Mouse (Mus musculus) adipocyte (in vitro differentiated cells): ENCODE measurements around the gene Kif17.
"Not testable (repeated sequence)": the region's sequence is repeated elsewhere in the genome, so short reads cannot be mapped to it uniquely, and the experiment has no call there.

Experiments used
- DNase-seq: peaks from one replicate; pipeline ENCODE4 v3.0.0-alpha.2; 2016; ENCODE audit warnings: low spot score

Kif17 gene

DNA sequence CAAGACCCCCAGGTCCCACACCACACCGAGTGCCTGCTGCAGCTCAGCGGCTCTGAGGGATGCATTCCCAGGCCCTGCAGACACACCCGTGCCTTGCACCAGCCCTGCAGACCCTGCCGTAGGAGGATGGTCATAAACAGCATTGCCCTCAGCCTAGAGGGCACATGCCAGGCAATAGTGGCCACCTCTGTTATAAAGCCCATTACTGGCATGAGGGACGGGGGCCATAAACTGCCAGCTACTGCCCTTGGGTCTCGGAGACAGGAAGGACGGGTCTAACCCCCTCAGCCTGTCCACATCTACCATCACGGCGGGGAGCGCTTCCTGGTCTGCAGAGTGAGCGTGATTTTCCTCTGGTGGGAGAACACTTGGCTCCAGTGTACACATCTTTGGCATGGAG, 62.8 kb downstream of the Kif17 start:
- no peak for DNase-seq

DNA sequence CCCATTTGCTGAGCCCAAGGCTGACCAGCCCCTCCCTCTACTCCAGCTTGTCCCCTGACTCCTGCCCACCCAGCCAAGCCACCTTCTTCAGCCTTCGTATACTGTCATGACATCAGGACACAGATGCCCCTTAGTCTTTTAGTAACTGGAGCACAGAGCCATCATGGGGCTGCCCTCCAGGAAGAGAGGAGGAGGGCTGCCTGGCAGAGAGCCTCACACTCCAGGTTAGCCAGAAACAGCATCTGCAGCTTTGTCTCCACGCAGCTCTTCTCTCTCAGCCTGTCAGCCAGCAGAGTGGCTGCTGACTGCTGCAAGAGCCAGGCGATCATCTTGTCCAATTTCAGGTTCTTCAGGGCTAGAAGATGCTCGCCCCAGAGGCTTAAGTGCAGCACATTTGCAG, 63.6 kb downstream of the Kif17 start:
- no peak for DNase-seq

DNA sequence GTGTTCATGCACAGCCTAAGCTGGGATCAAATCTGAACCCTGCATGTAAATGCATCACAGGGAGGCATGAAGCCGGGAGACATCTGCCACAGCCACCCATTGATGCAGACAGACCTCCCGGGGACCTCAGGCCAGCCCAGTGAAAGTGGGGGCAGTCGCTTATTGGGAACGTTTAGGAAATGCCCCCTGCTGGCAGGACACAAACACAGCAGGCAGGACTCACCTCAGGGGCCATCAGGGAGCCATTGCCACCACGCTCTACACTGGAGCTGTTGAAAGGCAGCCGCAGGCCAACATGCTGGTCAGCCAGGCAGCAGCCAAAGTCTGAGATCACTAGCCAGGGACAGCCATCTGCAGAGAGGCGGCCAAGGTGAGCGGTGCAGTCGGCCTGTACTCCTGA, 65.5 kb downstream of the Kif17 start:
- no peak for DNase-seq

- DNase-seq: no peak
Observed at GRCm38 (mm10) chr4:138316369-138316768, 66.1 kb downstream of the Kif17 start.

GRCm38 (mm10) chr4:138318509-138319266, 68.5 kb downstream of the Kif17 start:
- peak; percentile 48 for DNase-seq

GRCm38 (mm10) chr4:138319508-138319907, 69.3 kb downstream of the Kif17 start:
- peak; percentile 89 for DNase-seq

DNA sequence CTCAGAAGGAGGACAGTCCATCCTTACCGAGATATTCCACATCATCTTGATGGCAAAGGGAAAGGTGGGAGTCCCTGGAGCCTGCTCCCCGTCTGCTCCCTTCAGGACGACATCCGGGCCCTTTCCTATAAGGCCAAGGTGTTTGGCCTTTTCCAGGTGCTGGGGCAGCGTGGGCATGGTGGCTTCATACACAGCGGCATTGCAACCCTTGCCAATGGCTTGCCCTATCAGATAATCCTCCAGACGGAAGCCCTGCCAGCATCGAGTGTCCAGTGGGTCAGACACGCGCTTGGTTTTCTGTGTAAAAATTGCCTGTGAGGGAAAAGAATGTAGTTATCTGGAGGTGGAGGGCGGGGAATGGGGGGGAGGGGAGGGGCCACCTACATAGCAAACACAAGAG, 70.5 kb downstream of the Kif17 start:
- no peak for DNase-seq

DNA sequence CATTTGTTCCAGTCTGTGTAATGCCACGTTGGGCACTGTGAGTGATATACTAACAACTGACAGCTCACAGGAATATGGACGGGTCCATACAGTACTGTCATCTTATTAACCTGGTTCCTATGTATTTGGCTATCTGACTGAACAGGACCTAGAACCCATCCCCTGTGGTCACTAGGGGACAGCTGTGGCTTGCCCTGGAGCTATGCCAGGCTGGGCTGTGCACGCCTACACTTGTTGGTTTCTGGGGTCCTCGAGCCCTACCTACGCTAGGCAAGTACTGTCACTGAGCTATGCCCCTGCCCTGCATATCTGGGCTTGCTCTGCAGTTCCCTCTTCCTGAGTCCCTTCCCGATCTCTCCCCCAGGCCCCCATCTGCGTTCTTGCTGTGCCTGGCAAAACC, 71.3 kb downstream of the Kif17 start:
- no peak for DNase-seq

DNA sequence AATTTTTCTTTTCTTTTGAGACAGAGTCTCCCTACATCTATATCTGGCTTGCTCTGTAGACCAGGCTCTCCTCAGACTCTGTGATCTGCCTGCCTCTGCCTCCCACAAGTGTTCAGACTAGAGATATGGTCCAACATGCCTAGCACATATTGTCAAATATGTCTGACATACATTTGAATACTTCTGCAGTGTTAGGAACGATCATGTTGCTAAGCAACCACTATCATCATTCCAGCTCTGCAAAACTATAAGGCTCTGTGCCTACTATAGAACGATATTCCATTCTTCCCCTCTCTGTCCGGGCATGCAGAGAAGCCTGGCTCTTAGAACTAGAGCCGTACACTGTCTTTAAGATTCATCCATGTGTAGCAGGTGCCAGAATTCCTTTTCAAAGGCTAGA, 72.5 kb downstream of the Kif17 start:
- DNase-seq: no peak

DNA sequence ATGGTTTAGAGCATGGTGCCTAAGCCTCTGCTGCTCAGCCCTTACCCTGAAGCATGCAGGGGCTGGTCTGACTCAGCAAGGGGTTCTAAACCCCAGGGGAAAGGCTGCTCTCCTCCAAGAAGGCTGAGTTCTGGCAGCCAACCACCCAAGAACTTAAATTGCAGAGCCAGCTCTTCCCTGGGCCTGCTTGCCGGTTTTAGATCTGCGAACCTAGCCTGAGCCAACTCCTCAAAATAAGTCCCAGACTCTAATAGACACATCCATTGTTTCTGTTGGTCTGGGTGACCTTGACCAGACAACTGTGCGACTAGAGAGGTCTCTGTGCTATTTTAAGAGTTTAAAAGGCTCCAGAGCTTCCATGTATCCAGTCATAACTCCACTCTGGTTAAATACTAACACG, 73.5 kb downstream of the Kif17 start:
- DNase-seq: no peak

DNA sequence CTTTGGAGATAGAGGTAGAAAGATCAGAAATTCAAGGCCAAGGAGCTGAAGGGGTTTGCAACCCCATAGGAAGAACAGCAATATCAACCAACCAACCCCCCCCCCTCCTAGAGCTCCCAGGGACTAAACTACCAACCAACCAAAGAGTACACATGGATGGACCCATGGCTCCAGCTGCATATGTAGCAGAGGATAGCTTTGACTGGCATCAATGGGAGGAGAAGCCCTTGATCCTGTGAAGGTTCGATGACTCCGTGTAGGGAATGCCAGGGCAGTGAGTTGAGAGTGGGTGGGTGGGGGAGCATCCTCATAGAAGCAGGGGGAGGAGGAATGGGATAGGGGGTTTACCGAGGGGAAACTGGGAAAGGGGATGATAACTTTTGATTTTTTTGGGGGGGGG, 74.2 kb downstream of the Kif17 start:
- no peak for DNase-seq

DNA sequence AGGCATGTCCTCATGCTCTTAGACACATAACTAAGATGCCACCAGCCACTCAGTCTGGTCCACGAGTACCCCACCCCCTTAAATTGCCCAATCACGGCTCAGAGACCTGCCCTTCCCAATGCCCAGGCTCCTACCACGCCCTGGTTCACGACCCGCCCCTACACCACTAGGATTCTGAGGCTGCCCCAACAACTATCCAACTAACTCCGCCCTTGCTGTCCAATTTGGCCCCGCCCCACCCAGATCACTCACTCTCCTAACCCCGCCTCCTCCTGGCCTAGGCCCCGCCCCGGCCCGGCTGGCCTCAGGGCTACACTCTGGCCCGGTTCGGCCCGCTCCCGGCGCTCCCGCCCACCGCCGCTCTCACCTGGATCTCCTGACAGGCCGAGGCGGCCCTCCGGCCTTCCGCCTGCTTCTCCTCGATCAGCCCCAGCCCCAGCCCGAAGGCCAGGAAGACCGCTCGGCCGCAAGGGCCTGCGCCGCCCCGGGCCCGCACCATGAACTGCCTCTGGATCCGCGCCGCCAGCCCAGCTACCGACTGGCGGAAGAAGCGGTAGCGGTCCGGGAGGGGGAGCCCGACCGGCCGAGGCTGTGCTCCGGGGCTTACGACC, 75.3 kb downstream of the Kif17 start:
- peak; percentile 94 for DNase-seq

GRCm38 (mm10) chr4:138326077-138326695, 76.0 kb downstream of the Kif17 start, which contains the start of gene Pink1:
Gene Pink1 (minus strand): TSS chr4:138326307.
- DNase-seq: peak; percentile 81

DNA sequence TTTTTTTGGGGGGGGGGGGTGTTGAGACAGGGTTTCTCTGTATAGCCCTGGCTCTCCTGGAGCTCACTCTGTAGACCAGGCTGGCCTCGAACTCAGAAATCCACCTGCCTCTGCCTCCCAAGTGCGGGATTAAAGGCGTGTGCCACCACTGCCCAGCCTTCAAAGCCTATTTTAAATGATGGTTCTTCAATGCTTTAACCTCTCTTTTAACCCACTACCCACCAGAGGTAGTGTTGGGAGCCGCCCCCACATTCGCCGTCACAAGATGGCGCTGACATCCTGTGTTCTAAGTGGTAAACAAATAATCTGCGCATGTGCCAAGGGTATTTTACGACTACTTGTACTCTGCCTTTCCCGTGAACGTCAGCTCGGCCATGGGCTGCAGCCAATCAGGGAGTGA, 76.9 kb downstream of the Kif17 start:
- not testable (repeated sequence) for DNase-seq

DNA sequence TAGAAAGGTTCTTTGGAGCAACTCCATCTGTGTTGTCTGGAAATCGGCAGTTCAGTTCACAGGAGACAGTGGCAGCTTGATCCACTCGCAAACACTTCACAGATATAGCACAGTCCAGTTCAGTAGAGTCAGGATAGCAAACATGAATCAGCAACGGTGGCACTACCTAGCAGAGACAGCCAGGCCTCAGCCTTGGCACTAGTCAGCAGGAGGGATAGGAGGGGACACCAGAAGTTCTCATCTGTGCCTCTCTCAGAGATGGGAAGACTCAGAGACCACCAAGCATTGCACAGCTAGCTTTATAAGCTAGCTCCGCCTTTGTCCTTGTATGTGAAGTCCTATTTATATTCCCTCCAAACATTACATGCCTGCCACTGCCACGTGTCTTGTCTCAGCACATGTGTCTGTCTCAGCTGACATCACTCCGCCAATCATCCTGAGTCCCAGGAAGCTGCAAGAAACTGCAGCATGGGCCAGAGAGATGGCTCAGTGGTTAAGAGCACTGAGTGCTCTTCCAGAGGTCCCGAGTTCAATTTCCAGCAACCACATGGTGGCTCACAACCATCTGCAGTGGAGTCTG, 77.7 kb downstream of the Kif17 start:
- no peak for DNase-seq

GRCm38 (mm10) chr4:138330264-138330671, 80.0 kb downstream of the Kif17 start:
- no peak for DNase-seq

- no peak for DNase-seq
Observed at GRCm38 (mm10) chr4:138331647-138332046, 81.4 kb downstream of the Kif17 start.

DNA sequence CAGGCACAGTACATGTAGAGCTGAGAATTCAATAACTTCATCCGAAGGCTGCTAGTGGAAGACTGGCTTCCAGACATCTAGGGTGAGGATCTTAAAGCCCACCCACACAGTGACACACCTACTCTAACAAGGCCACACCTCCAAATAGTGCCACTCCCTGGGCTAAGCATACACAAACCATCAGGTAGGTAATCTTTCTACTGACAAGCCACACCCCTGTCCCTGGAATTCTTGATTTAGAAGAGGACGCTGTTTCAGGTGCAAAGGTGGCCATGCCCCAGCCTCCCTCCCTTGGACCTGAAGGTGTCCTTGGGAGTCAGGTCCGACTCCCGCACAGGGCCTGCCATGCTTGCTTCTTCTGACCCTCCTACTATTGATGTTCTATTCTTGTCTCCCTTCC, 82.9 kb downstream of the Kif17 start:
- DNase-seq: no peak

DNA sequence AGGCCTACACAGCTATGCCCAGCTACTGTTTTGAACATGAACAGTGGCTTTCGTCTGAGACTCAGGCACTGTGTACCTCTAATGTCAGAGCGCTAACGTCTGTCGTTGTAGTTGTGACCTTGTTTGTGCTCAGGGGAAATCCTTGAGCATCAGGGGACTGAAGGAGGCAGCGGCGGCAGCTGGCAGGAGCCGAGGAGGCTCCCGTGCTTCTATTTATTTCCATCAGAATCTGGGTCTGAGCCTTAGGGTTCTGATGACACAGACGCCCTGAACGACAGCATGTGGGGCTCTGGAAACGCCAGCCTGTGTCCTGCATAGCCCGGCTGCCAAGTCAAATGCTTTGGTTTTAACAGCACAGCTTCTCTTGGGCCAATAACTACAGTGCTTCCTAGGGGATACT, 84.8 kb downstream of the Kif17 start:
- no peak for DNase-seq

DNA sequence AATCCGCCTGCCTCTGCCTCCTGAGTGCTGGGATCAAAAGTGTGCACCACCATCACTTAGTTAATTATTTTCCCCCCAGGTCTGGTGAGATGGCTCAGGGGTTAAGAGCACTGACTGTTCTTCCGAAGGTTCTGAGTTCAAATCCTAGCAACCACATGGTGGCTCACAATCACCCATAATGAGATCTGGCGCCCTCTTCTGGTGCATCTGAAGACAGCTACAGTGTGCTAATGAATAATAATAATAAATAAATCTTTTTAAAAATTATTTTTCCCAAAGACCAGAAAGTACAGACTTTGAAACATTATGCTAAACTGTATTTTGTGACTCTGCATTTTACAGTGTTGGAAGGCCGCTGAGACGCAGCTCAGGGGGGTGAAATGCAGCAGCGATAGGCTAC, 85.4 kb downstream of the Kif17 start:
- no peak for DNase-seq

GRCm38 (mm10) chr4:138336876-138337275, 86.6 kb downstream of the Kif17 start:
- no peak for DNase-seq

GRCm38 (mm10) chr4:138337341-138337740, 87.1 kb downstream of the Kif17 start:
- DNase-seq: no peak

DNA sequence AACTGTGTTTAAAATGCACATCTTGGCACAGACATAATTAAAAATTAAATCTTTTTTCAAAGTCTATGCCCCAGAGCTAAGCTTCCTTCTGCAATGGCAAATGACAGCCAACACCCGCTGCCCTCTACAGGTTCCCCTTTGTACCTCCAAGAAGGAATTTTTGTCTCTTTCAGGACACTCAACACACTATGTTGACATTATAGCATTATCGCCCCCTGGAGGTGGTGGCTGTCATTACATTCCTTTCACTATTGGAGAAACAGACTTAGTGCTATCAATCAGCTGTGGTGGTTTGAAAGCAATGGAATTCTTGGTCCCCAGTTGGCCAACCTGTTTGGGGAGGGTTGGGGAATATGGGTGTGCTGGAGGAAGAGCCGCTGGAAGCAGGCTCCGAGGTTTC, 89.7 kb downstream of the Kif17 start:
- DNase-seq: peak; percentile 43
